Mouse (Mus musculus): ENCODE results near the gene Trpm5.
A peak's percentile ranks its signal among the peaks of the same experiment; 100 is the strongest.

Gene Trpm5

DNA sequence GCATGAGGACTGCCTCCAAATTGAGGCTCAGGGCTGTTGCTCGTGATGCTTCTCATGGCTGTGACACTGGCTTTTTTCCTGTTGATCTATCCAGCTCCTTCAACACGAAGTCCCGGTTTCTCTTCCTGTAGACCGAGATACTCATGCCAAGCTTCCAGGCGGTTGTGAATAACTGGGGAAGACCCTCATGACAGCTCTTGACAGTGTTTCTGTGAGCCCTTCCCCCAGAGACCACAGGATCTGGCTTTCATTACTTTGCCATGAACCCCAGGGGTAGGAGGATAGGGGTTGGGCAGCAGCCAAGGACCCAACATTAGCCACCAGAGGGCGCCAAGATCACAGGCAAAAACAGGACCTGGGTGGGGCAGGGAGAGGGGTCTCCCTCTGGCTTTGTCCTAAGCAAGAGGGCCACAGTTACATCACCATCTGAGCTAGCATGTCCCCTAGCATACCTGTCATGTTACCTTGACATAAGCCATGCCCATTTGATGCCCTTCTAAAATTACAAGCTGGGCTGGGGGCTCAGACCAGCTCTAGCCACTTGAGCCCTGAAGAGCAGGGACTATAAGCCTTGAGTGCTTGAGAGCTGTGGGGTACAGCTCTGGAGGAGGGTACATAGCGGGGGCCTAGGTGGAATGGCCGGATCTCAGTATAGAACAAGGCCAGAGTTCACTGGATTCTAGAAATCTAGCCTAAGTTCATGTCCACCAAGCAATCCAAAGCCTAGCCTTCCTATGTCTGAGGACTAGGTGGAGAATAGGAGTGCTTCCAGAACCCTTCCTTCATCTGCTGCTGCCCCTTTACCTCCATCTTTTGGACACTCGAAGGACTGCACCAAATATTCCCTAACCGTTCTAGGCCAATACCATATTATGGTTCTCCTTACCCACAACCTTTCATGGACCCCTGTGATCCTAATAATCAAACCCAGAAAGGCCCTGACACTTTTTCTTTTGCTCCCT lies at the start of gene Trpm5:
Trpm5 (minus strand) TSS at position 51 of the 962 bp plus-strand sequence.
- peak; percentile 71 for DNase-seq

GRCm38 (mm10) chr7:143142680-143143079 lies 48.2 kb upstream of the Trpm5 start:
- DNase-seq: no peak

GRCm38 (mm10) chr7:143139932-143140331 lies 45.5 kb upstream of the Trpm5 start:
- DNase-seq: no peak

- peak; percentile 79 for DNase-seq
Observed at GRCm38 (mm10) chr7:143138789-143139188, 44.3 kb upstream of the Trpm5 start.

- no peak for DNase-seq
Observed at GRCm38 (mm10) chr7:143136561-143136960, 42.1 kb upstream of the Trpm5 start.

DNA sequence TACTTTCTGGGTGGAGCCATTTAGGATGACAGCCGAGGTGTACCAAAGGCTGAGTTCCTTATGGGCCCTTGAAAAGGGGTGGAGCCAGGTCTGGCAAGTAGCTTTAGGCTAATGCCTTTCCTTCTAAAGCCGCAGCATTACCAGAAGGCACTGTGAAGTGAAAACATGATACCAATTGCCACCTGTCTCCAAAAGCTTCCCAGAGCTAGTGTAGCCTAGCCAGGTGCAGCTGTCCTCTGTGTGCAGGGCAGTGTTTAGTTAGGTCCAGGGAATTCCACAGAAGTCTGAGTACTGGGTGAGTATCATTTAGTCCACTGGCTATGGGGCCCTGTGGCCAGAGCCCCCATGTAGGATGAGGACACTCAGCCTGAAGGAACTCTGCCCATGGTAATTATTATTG lies 41.7 kb upstream of the Trpm5 start:
- DNase-seq: no peak

GRCm38 (mm10) chr7:143132815-143133214 lies 38.4 kb upstream of the Trpm5 start:
- DNase-seq: no peak

DNA sequence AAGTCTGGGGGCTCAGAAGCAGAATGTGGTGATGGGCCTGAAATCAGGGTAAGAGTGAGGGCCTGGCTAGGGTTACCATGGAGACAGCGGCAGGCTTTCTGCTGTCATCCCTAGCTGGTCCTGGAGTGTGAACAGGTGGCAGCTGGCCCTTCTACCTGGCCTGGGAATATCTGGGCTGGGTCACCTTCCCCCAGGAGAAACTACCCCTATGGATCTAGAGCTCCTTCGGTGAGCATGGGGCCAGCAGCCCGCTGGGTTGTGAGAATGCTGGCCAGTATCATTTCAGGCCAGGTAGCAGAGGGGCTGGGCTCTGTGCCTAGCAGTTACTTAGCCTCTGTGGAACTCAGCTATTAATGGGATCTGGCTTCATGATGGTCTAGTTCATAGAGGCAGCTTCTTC lies 30.5 kb upstream of the Trpm5 start:
- DNase-seq: no peak

GRCm38 (mm10) chr7:143123876-143124669 lies 29.6 kb upstream of the Trpm5 start:
- DNase-seq: peak; percentile 61

DNA sequence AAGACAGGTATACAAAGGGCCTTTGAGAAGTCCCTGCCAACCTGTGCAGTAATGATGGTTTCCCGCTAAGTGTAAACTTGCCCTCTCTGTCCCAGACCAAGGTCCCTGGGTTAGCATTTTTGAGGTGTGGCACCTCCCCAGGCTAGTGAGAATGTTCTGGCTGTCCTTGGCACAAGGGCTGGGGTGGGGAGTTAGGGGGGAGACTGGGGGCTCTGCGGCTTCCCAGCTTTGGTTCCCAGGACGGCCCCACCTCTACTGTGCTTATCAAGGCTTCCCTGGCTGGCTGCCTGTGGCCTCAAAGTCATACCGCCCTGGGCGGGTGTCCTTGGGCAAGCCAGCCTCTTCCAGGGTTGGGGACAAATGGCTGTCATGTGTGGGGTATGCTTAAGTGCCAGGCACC lies 27.7 kb upstream of the Trpm5 start:
- peak; percentile 42 for DNase-seq

DNA sequence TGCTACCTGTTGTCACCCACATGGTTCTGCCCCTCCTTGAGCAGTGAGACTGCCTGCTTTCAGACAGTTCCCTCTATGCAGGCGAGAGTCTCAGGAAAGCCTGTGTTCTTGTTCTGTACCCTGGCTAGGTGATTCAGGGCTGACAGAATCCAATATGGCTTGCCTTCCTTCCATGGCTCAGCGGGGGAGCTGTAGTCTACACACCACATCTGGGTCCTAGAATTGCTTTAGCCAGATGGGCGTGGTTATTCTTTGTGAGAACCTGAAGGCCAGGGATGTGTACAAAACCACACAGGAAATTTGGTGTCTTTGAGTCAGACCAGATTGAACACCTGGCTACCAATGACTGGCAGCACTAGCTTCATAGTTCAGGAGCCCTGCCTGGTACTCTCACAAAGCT lies 25.4 kb upstream of the Trpm5 start:
- no peak for DNase-seq

GRCm38 (mm10) chr7:143119407-143119806 lies 25.0 kb upstream of the Trpm5 start:
- DNase-seq: peak; percentile 44

GRCm38 (mm10) chr7:143116521-143116920 lies 22.1 kb upstream of the Trpm5 start:
- DNase-seq: no peak

GRCm38 (mm10) chr7:143114773-143115172 lies 20.3 kb upstream of the Trpm5 start:
- no peak for DNase-seq

DNA sequence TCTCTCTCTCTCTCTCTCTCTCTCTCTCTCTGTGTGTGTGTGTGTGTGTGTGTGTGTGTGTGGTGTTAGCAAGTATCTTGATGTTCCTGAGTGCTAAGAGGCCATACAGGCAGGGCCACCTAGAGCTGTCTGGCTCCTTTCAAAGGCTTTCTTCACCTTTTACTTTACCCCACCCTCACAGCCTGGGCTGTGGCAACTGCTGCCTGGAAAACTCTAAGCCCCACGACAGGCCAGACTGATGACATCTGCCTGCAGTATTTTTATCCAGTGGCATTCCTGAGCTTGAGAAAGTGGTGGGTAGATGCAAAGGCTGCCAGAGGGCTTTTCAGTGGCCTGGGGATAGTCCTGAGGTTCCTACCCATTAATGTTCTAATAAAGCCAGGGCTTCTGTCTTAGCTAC lies 18.0 kb upstream of the Trpm5 start:
- no peak for DNase-seq

- no peak for DNase-seq
Observed at GRCm38 (mm10) chr7:143111719-143112118, 17.3 kb upstream of the Trpm5 start.

DNA sequence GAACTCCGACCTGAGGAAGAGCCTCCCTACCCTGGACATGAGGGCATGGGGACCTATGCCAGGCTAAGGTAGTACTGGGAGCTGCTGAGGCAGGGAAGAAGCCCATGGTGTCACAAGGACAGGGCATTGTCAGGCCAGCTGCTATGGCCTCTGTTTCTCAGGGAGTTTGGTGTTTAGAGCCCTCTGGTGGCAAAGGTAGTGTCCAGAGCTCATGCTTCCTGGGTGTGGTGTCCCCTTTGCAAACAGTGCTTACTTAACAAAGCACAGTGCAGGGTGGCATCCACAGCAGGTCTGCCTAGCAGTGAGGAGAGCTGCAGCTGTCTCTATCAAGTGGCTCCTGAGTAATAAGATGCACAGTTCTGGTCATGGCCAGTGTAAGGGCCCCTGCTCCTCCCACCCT lies 16.4 kb upstream of the Trpm5 start:
- no peak for DNase-seq

DNA sequence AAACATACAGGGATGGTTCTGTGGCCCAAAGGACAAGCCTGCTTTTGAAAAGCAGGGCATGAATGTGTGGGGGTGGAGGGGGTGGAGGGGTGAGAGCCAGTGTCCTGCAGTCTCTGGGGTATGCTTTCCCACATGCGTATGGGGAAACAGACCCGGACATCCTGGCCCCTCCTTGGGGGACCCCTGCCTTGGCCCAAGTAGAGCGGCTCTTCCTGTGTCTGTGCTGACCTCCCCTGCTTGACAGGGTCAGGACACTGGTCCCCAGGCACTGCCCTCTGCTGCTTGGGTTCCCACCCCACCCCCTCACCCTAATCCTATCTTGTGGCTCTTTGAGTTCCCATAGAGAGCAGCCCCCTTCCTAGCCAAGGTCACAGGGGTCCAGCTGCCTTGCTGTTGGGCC lies 15.3 kb upstream of the Trpm5 start:
- DNase-seq: no peak

- peak; percentile 13 for DNase-seq
Observed at GRCm38 (mm10) chr7:143108996-143109660, 14.7 kb upstream of the Trpm5 start.

DNA sequence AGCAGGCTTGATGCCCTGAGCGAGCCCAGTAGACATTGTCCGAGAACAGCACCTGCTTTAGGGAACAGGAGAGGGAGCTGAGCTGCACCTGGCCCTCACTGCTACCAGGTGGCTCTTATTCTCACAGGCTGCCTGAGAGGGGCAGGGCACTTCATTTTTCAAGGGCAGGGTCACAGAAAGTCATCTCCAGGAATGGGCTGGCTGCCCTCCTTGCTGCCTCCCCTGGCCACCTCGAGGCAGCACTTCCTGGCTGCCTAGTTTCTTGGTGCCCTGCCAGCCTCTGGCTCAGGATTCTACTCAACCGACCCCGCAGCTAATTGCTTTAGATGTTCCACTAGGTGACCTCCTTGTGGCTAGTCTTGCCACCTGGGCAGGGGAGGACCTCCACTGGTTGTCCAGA lies 13.8 kb upstream of the Trpm5 start:
- DNase-seq: peak; percentile 71

GRCm38 (mm10) chr7:143106672-143107465 lies 12.4 kb upstream of the Trpm5 start:
- peak; percentile 85 for DNase-seq

DNA sequence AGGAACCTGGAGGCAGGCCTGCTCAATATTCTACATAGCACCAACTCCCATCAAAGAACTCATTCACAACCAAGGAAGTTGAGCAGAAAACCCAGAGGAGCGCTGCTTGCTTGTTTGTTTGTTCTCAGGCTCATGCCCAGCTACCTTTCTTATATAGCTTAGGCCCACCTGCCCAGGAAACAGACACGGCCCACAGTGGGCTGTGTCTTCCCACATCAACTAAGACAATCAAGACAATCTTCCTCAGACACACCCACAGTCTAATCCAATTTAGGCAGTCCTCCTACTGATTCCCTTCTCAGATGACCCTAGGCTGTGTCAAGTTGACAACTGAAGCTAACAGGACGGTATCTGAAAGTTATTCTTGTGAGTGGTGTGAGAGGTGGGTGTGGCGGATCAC lies 11.6 kb upstream of the Trpm5 start, which contains the start of gene Kcnq1:
Kcnq1 (plus strand) TSS at position 301 of the 400 bp plus-strand sequence.
- no peak for DNase-seq
